Mouse (Mus musculus) thymus, adult 2 months (tissue): ENCODE measurements at regions not wholly inside any gene's neighbourhood (a gene's known extent, or its start where the extent isn't known, plus 50 kb on each side); places are given as distances from the start of the nearest gene placed in this dataset.

Experiments used
- CTCF ChIP-seq: fragments of 200-500 bp; IDR thresholded peaks from 2 replicates; pipeline ENCODE4 v1.5.1; 2012; ENCODE audit warnings: mild to moderate bottlenecking, control low read depth, low read length, moderate library complexity, borderline replicate concordance; ENCODE audit not compliant: control insufficient read depth, poor library complexity, insufficient read depth; ENCODE audit errors: extremely low read depth
- POLR2A ChIP-seq: fragments of 200-500 bp; IDR thresholded peaks from 2 replicates; pipeline ENCODE4 v1.6.1; 2012; ENCODE audit warnings: mild to moderate bottlenecking, low read length, control low read depth, moderate library complexity; ENCODE audit not compliant: control insufficient read depth, poor library complexity, insufficient read depth; ENCODE audit errors: extremely low read depth

GRCm38 (mm10) chr13:82005929-82006726 lies 223.3 kb downstream of the Cetn3 start:
- TF ChIP-seq POLR2A (no peak), CTCF (no peak)
